Mouse (Mus musculus): Measurements from ENCODE around the gene Rrp36. TPM values are rescaled to one million over a fixed set of nuclear protein-coding genes. Genes with fewer than 3 reads are reported as not detected.

Rrp36 gene
- polyA plus RNA-seq, 1 experiment from 2014 or later = 17.4 TPM

DNA sequence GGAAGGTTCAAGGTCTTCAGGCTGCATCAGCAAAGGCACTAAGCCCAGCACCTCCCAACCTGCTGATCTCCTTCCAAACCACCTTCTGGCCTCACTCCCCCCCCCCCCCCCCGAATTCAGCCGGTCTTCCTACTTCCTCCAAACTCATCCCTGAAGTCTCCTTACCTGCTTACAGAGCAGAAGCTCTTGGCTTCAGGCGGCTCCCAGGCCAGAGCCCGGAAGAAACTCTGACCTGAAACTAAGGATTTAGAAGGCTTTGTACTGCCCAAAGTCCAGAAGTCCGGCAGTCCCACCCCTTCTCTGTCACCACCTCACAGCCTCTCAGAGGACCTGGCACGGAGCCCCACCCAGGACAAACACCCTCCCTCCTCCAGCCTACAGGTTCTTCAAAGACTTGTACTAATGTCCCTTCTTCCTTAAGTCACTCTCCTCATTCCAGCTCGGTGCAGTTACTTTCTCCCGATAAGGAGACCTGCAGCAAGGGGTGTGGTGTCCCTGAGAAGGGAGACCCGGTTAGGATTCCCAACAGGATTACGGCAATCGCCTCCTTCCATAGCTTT is 29.2 kb downstream of the Rrp36 start:
- H3K4me2 ChIP-seq (ENCODE audit: low read depth, low read length) = peak overlapping the region; percentile 96
- no peaks in the 10 kb centered on the region for H3K27me3 ChIP-seq (ENCODE audit: control insufficient read depth, insufficient read depth, low read depth, low read length)
- no peaks in the 10 kb centered on the region for H3K9me3 ChIP-seq (replicated peaks; ENCODE audit: control insufficient read depth, low read length)
- H3K36me3 ChIP-seq (ENCODE audit: control insufficient read depth, insufficient read depth) = no peaks in the 10 kb centered on the region
- peak overlapping the region; percentile 78 for H3K27ac ChIP-seq (ENCODE audit: low read length)
- peak overlapping the region; percentile 94 for H3K4me3 ChIP-seq (ENCODE audit: low read depth, low read length)
- H3K4me1 ChIP-seq (ENCODE audit: control insufficient read depth, low read depth, low read length) = peaks cover 28% of the 10 kb centered on the region
- H3K9ac ChIP-seq (ENCODE audit: low read depth, low read length) = peak overlapping the region; percentile 75
- WGBS (ENCODE audit: insufficient replicate concordance) = 12% methylated on average over 11 of the region's 11 CpGs
- ATAC-seq (ENCODE audit: low read depth) = peak; percentile 14; the same call in 1 of the 2 replicates

DNA sequence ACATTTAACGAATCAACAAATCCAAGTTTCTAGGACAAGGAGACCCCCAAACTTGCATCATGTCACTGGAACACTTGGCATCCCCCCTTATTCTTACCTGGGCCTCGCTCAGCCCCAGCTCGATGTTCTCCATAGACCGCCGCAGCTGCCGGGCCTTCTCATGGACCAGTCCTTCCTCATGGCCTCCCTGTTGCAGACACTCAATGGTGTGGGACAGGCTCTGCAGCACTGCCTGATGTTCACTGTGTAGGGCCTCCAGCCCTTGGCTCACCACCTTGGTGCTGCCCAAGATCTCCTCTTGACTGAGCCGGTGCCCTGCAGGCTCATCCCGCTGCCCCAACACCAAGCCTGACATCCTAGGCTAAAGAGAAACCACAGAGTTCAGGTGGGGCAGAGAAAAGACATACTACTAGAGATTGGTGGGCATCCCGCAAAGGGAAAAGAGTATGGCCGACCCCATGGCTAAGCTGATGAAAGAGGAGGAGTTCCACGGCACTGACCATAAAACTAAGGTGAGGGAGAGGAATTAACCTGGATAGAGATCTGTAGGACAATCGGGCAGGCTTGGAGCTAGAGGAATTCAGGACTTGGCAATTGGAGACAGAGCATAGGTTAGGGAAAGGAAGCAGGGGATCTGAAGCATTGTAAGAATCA is 29.9 kb downstream of the Rrp36 start:
- ATAC-seq (ENCODE audit: low read depth) = no peak
- peak overlapping the region; percentile 96; the same call in 1 of the 2 replicates for H3K4me2 ChIP-seq (ENCODE audit: low read depth, low read length)
- H3K9me3 ChIP-seq (replicated peaks; ENCODE audit: control insufficient read depth, low read length) = no peaks in the 10 kb centered on the region
- no peaks in the 10 kb centered on the region for H3K36me3 ChIP-seq (ENCODE audit: control insufficient read depth, insufficient read depth)
- no peak overlapping the region for H3K9ac ChIP-seq (ENCODE audit: low read depth, low read length)
- no peak overlapping the region; the same call in 1 of the 2 replicates for H3K4me3 ChIP-seq (ENCODE audit: low read depth, low read length)
- peaks cover 24% of the 10 kb centered on the region for H3K4me1 ChIP-seq (ENCODE audit: control insufficient read depth, low read depth, low read length)
- WGBS (ENCODE audit: insufficient replicate concordance) = 77% methylated on average over 12 of the region's 12 CpGs
- no peak overlapping the region for H3K27ac ChIP-seq (ENCODE audit: low read length)
- no peaks in the 10 kb centered on the region for H3K27me3 ChIP-seq (ENCODE audit: control insufficient read depth, insufficient read depth, low read depth, low read length)

DNA sequence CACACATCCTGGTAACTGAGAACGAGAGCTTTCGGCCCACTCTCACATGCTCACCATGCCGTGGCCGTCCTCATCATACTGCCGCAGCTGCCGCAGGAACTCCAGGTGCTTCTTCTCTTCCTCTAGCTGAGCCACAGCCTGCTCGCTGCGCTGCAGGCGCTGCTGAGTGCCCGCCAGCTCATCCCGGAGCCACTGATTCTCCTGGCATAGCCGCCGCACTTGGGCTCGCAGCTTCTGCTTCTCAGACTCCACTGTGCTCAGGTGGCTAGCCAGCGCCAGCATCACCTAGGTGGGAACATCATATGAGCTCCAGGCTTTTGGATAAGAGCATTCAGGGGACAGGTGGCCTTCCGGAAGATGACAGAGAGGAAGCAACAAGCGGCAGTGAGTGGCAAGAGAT is 32.1 kb downstream of the Rrp36 start:
- 83% methylated on average over 17 of the region's 17 CpGs for WGBS (ENCODE audit: insufficient replicate concordance)
- Histone ChIP-seq H3K27me3 (ENCODE audit: control insufficient read depth, insufficient read depth, low read depth, low read length) (no peaks in the 10 kb centered on the region), H3K9ac (ENCODE audit: low read depth, low read length) (no peak overlapping the region), H3K4me2 (ENCODE audit: low read depth, low read length) (no peak overlapping the region), H3K9me3 (replicated peaks; ENCODE audit: control insufficient read depth, low read length) (no peaks in the 10 kb centered on the region), H3K4me3 (ENCODE audit: low read depth, low read length) (no peak overlapping the region), H3K27ac (ENCODE audit: low read length) (no peak overlapping the region), H3K36me3 (ENCODE audit: control insufficient read depth, insufficient read depth) (no peaks in the 10 kb centered on the region), H3K4me1 (ENCODE audit: control insufficient read depth, low read depth, low read length) (peaks cover 20% of the 10 kb centered on the region)
- ATAC-seq (ENCODE audit: low read depth) = no peak

DNA sequence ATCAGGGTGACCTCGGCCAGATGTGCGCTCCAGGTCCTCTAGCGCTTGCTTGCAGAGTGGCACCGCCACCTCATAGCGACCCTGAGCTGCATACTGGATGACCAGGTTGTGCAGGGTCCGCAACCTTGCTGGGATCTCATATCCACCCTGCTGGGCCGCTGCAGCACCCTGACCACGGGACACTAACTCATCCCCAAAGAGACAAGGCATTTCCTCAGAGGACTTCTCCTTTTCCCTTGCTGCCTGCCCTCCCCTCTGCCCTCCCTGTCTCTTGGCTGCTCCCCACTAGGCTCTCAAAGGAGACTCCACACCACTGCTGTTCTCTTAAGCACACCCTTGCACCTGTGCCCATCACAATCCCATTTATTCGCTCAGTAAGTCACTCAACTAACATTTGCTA is 34.2 kb downstream of the Rrp36 start:
- ATAC-seq (ENCODE audit: low read depth) = no peak
- 39% methylated on average over 9 of the region's 9 CpGs for WGBS (ENCODE audit: insufficient replicate concordance)
- Histone ChIP-seq H3K27ac (ENCODE audit: low read length) (no peak overlapping the region), H3K36me3 (ENCODE audit: control insufficient read depth, insufficient read depth) (no peaks in the 10 kb centered on the region), H3K9ac (ENCODE audit: low read depth, low read length) (no peak overlapping the region), H3K4me1 (ENCODE audit: control insufficient read depth, low read depth, low read length) (peaks cover 8% of the 10 kb centered on the region), H3K4me2 (ENCODE audit: low read depth, low read length) (no peak overlapping the region), H3K27me3 (ENCODE audit: control insufficient read depth, insufficient read depth, low read depth, low read length) (no peaks in the 10 kb centered on the region), H3K4me3 (ENCODE audit: low read depth, low read length) (no peak overlapping the region), H3K9me3 (replicated peaks; ENCODE audit: control insufficient read depth, low read length) (no peaks in the 10 kb centered on the region)

DNA sequence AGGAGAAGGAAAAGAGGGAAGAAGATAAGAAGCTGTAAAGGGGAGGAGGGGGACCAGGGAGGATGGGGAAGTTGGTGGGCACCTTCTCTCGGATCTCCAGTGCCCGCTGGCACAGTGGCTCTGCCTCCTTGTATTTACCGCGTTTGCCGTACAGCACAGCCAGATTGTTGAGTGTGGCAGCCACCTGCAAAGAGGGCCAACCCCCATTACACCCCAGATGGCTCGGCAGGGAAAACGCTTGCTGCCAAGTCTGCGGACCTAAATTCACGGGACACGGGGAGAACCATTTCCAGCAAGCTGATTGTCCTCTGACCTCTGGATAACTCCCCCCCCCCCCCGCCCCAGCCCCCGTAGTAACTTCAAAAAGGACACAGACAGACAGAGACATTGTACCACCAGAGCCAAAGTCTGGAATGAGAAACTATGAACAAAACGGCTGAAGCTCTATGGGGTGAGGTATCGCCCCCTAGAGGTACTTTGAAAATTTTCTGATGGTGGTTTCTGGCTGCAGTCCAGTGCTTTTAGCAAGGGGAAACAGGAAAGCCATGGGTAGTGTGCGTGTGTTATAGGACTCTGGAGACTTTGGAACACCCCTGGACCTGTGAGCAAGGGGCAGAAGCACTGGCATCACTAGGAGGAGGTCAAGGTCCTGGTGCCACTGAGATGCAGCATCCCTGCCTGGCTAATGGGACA is 37.2 kb downstream of the Rrp36 start:
- Histone ChIP-seq H3K27me3 (ENCODE audit: control insufficient read depth, insufficient read depth, low read depth, low read length) (no peaks in the 10 kb centered on the region), H3K27ac (ENCODE audit: low read length) (no peak overlapping the region), H3K4me3 (ENCODE audit: low read depth, low read length) (no peak overlapping the region), H3K9me3 (replicated peaks; ENCODE audit: control insufficient read depth, low read length) (no peaks in the 10 kb centered on the region), H3K4me1 (ENCODE audit: control insufficient read depth, low read depth, low read length) (no peaks in the 10 kb centered on the region; the same call in none of the 2 replicates), H3K4me2 (ENCODE audit: low read depth, low read length) (peak overlapping the region; percentile 36), H3K36me3 (ENCODE audit: control insufficient read depth, insufficient read depth) (no peaks in the 10 kb centered on the region), H3K9ac (ENCODE audit: low read depth, low read length) (no peak overlapping the region)
- ATAC-seq (ENCODE audit: low read depth) = no peak
- WGBS (ENCODE audit: insufficient replicate concordance) = 19% methylated on average over 15 of the region's 15 CpGs

DNA sequence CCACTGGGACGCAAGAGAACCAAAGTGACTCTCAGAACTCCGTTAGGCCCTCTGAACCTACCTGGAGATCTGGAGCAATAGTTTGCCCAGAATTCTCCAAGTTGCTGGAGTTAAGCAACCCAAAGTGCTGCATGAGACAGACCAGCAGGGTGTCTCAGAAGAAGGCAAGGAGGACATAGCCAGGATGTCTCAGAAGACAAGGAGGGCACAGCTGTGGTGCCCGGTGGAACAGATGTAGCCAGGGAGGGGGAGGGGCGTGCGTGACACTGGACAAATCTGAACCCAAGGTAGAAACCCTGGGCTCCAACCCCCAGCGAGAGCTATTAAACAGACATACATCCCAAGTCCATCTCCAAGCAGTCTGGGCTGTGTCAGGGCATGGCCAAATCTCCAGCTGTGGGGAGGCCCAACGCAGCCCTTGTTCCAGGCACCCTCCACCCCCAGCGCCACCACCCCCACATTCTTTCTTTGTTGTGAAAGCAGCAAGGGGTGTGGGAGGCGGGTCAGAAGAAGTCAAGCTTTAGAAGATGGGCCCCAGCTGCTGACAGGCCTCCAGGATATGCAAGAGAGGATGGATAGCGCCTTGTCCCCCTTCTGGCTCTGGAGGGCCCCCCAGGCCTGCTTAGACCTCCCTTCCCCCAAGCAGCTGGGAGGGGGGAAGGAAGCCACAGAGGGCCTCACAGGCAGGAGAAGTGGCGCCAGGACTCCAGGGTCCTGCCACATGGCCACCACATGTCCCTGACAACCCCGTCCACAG is 44.3 kb downstream of the Rrp36 start:
- 16% methylated on average over 12 of the region's 12 CpGs for WGBS (ENCODE audit: insufficient replicate concordance)
- ATAC-seq (ENCODE audit: low read depth) = peak; percentile 36
- H3K27ac ChIP-seq (ENCODE audit: low read length) = 0 out of 2 replicates have a peak overlapping the region, but pooled peaks have one; percentile 30

DNA sequence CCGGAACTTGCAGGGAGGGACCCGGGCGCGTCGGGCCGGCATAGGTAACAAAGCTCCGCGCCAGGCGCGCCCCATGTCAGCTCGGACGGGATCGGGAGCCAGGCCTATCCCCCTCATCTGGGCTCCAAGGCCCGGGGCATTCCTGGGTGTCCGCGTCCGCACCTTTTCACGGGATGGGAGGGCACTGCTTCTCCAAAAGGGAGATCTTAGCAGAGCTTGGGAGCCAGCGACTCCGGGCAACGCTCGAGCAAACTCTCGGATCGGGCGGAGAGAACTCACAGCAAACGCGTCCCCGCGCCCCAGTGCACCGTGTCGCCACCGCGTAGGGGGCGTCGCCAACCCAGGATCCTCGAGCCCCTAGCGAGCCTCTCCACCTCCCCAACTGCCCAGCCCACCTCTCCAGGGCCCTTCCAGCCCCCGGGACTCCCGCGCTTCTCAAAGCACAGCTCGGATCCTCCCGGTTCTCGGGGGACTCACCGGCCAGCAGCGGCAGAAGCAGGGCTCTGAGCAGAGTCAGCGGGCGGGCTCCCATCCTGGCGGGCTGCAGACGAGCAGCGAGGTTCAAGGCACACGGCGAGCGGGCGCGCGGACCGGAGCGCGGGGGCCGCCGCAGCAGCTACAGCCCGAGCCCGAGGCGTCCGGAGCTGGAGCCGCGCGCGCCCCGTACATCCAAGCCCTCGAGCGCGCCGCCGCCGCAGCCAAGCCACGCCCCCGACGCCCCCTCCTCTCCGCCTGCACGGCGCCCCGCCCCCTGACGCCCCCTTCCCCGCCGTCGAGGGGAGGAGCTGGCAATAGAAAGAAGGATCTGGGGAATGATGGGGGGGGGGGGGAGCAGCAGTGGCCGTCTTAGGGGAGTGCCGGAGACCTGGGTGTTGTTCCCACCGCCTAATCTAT is 45.1 kb downstream of the Rrp36 start, which contains the start of gene Ptk7:
Gene Ptk7, minus strand, starts transcription at position 714 of the 894 bp plus-strand sequence.
- Histone ChIP-seq H3K36me3 (ENCODE audit: control insufficient read depth, insufficient read depth) (no peaks in the 10 kb centered on the region), H3K4me3 (ENCODE audit: low read depth, low read length) (peak within 1 kb of the TSS; percentile 67), H3K27ac (ENCODE audit: low read length) (peak within 1 kb of the TSS; percentile 35; the same call in 1 of the 2 replicates), H3K4me1 (ENCODE audit: control insufficient read depth, low read depth, low read length) (peaks cover 9% of the 10 kb centered on the region), H3K27me3 (ENCODE audit: control insufficient read depth, insufficient read depth, low read depth, low read length) (peaks cover 26% of the 10 kb centered on the region), H3K9ac (ENCODE audit: low read depth, low read length) (peak within 1 kb of the TSS; percentile 64), H3K9me3 (replicated peaks; ENCODE audit: control insufficient read depth, low read length) (no peaks in the 10 kb centered on the region), H3K4me2 (ENCODE audit: low read depth, low read length) (peak within 1 kb of the TSS; percentile 61)
- peak; percentile 62 for ATAC-seq (ENCODE audit: low read depth)
- under 1% methylated on average over 72 of the region's 90 CpGs for WGBS (ENCODE audit: insufficient replicate concordance)

More for the DNA sequence above, 44.3 kb downstream of the Rrp36 start:
- peaks cover 9% of the 10 kb centered on the region for H3K4me1 ChIP-seq (ENCODE audit: control insufficient read depth, low read depth, low read length)
- peaks cover 26% of the 10 kb centered on the region for H3K27me3 ChIP-seq (ENCODE audit: control insufficient read depth, insufficient read depth, low read depth, low read length)
- H3K36me3 ChIP-seq (ENCODE audit: control insufficient read depth, insufficient read depth) = no peaks in the 10 kb centered on the region
- H3K9ac ChIP-seq (ENCODE audit: low read depth, low read length) = no peak overlapping the region
- peak overlapping the region; percentile 61 for H3K4me2 ChIP-seq (ENCODE audit: low read depth, low read length)
- H3K4me3 ChIP-seq (ENCODE audit: low read depth, low read length) = peak overlapping the region; percentile 67
- H3K9me3 ChIP-seq (replicated peaks; ENCODE audit: control insufficient read depth, low read length) = no peaks in the 10 kb centered on the region

DNA sequence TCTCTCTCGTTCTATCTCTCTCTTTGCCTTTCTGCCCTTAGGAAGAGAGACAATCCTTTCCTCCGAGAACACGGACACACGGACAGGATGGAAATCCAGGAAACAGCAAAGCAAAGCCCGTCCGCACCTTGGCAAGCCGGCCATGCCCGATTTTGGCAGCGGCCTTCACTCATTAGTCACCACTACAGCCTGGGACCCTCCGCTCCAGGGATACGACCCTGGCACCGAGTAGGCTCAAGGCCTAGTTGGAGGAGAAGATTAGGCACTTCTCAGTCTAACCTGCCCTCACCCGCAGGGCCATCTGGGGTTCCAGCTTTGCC is 45.7 kb downstream of the Rrp36 start:
- no peaks in the 10 kb centered on the region for H3K36me3 ChIP-seq (ENCODE audit: control insufficient read depth, insufficient read depth)
- H3K27me3 ChIP-seq (ENCODE audit: control insufficient read depth, insufficient read depth, low read depth, low read length) = peaks cover 26% of the 10 kb centered on the region
- H3K9me3 ChIP-seq (replicated peaks; ENCODE audit: control insufficient read depth, low read length) = no peaks in the 10 kb centered on the region
- peak overlapping the region; percentile 61 for H3K4me2 ChIP-seq (ENCODE audit: low read depth, low read length)
- H3K4me1 ChIP-seq (ENCODE audit: control insufficient read depth, low read depth, low read length) = peaks cover 9% of the 10 kb centered on the region
- no peak overlapping the region for H3K27ac ChIP-seq (ENCODE audit: low read length)
- ATAC-seq (ENCODE audit: low read depth) = no peak
- 1% methylated on average over 13 of the region's 13 CpGs for WGBS (ENCODE audit: insufficient replicate concordance)
- peak overlapping the region; percentile 64 for H3K9ac ChIP-seq (ENCODE audit: low read depth, low read length)
- H3K4me3 ChIP-seq (ENCODE audit: low read depth, low read length) = peak overlapping the region; percentile 67

Data from liver, embryonic 16.5 days (tissue).